Mouse (Mus musculus): ENCODE results near the gene St5. TPM values are rescaled to one million over a fixed set of nuclear protein-coding genes. Genes with fewer than 3 reads are reported as not detected.

St5 gene
- polyA plus RNA-seq, 1 experiment, result 123 TPM

DNA sequence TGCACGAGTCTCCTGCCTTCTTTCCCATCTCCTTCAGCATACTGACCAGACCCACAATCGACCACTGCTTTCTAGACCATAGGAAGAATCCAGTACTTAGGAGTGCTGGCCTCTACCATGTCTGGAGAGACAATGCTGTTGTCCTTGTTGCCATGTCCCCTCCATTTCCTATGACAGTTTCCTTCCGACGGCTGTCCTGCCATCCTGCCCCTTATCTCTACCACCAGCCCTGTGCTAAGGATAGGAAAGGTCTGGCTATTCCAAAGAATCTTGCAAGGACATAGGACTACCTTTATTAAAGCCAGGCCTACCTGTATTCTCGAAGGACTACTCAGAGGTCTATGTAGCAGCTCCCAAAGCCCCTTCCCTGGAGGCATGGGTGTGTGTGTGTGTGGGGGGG is 171.9 kb downstream of the St5 start:
- no peak overlapping the region for H3K4me3 ChIP-seq (replicated peaks; ENCODE audit: extremely low read depth, low read depth, low read length)
- peaks cover 17% of the 10 kb centered on the region for H3K4me1 ChIP-seq (ENCODE audit: control insufficient read depth, insufficient read depth, low read length)
- DNase-seq, result no peak
- WGBS, result 44% methylated on average over 5 of the region's 5 CpGs
- TF ChIP-seq POLR2A (IDR thresholded peaks at IDR 0.05; ENCODE audit: borderline replicate concordance, extremely low read depth, low read depth, low read length), result no peak
- TF ChIP-seq CTCF (IDR thresholded peaks at IDR 0.05; ENCODE audit: insufficient read depth, low read length), result no peak

DNA sequence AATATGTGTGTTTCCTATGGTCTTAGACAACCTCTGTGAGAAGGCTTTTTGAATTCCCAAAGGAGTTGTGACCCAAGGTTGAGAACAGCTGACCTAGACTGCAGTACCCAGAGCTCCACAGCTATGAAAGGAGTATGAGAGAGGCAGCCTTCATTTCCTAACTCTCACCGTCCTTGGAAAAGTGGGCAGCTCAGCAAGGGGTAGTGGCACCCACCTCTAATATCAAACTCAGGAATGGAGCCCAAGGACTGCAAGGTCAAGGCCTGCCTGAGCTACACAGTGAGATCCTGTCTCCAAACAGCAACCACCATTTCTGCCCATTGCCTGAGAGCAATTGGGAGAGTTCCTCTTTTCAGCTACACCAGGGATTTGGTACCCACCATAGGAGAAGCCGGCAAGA is 173.7 kb downstream of the St5 start:
- DNase-seq, result no peak
- Histone ChIP-seq H3K4me1 (ENCODE audit: control insufficient read depth, insufficient read depth, low read length) (peaks cover 17% of the 10 kb centered on the region), H3K4me3 (replicated peaks; ENCODE audit: extremely low read depth, low read depth, low read length) (no peak overlapping the region)
- TF ChIP-seq CTCF (IDR thresholded peaks at IDR 0.05; ENCODE audit: insufficient read depth, low read length) (no peak), POLR2A (IDR thresholded peaks at IDR 0.05; ENCODE audit: borderline replicate concordance, extremely low read depth, low read depth, low read length) (no peak)
- WGBS, result 64% methylated on average over 2 of the region's 2 CpGs

DNA sequence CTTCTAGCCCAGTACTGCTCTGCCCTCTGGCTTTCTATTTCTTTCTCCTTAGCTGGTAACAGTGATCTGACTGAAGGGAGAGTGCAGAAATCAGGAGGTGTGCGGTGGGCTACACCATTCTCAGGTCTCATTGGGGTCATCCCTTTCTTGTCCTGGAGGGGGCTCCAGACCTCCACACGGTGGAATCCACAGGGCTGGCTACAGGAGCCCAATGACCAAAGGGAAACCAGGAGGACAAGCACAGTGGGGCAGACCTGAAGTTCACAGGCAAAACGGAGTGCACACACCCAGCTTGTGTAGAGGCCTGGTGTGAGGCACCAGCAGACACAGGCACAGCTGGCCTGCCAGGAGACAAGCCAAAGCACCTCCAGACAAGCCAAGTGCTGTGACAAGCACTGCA is 175.0 kb downstream of the St5 start:
- peak; percentile 65 for TF ChIP-seq CTCF (IDR thresholded peaks at IDR 0.05; ENCODE audit: insufficient read depth, low read length)
- TF ChIP-seq POLR2A (IDR thresholded peaks at IDR 0.05; ENCODE audit: borderline replicate concordance, extremely low read depth, low read depth, low read length), result no peak
- WGBS, result 19% methylated on average over 3 of the region's 3 CpGs
- peak; percentile 47 for DNase-seq
- H3K4me1 ChIP-seq (ENCODE audit: control insufficient read depth, insufficient read depth, low read length), result peaks cover 26% of the 10 kb centered on the region
- no peak overlapping the region for H3K4me3 ChIP-seq (replicated peaks; ENCODE audit: extremely low read depth, low read depth, low read length)

DNA sequence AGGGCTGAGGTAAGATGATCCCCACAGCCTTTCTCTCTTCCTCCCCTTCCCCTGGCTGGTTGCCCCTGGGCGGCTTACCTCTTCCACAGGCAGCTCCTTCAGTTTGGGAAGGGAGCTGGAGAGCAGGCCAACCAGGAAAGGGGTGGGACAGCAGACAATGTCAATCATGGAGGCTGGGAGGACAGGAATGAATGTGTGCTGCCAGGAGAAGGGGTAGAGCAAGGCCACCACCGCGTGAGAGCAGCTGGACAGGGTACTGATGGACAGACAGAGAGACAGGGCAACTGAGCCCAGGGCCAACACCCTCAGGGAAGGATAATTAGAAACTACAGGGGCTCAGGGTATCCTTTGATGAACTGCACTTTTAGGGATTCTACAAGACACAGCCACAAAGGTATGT is 175.9 kb downstream of the St5 start:
- no peak for TF ChIP-seq POLR2A (IDR thresholded peaks at IDR 0.05; ENCODE audit: borderline replicate concordance, extremely low read depth, low read depth, low read length)
- no peak for TF ChIP-seq CTCF (IDR thresholded peaks at IDR 0.05; ENCODE audit: insufficient read depth, low read length)
- Histone ChIP-seq H3K4me1 (ENCODE audit: control insufficient read depth, insufficient read depth, low read length) (peaks cover 26% of the 10 kb centered on the region), H3K4me3 (replicated peaks; ENCODE audit: extremely low read depth, low read depth, low read length) (no peak overlapping the region)
- DNase-seq, result no peak
- 47% methylated on average over 3 of the region's 3 CpGs for WGBS

DNA sequence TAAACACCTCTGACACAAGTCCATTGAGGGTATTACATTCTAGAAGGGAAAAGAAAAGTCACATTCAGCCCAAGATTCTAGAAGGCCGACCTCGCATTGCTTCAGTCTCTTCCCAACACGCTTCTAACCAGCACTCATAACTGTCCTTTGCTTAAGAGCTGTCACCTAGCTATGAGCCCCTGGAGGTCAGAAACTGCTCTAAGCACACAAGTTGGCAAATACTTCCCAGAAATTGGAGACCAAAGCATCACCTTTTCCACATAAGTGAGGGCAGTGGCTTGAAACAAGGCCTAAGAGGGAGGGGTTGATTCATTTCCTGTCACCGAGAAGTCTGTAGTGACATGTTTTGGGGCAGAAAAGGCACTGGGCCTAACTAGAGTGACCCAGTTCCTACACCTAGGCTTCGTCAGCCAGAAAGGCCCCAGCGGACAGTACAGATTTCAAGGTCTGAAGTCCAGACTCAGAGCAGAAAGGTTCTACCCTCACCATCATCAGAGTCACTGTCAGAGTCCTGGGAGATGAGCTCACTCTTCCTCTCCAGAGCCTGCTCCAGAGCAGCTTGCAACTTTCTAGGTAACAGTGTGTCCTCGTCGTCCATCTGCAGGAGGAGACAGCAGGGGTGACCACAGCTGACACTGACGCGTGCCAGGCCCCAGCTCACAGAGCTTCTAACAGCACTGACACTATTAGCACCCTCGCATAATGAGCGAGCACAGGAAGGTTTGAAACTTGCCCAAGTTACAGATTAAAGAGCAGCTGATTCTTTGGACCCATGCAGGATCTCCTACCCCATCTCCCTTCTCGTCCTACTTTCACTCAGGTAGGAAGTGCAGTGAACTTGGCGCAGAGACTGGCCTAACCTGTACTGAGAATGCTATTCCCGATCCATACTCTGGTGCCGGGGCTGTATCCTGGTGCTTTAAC is 177.4 kb downstream of the St5 start:
- DNase-seq, result no peak
- TF ChIP-seq POLR2A (IDR thresholded peaks at IDR 0.05; ENCODE audit: borderline replicate concordance, extremely low read depth, low read depth, low read length) (no peak), CTCF (IDR thresholded peaks at IDR 0.05; ENCODE audit: insufficient read depth, low read length) (no peak)
- 67% methylated on average over 16 of the region's 16 CpGs for WGBS
- H3K4me1 ChIP-seq (ENCODE audit: control insufficient read depth, insufficient read depth, low read length), result peaks cover 17% of the 10 kb centered on the region
- H3K4me3 ChIP-seq (replicated peaks; ENCODE audit: extremely low read depth, low read depth, low read length), result no peak overlapping the region

GRCm38 (mm10) chr7:109524763-109525162 is 178.6 kb downstream of the St5 start:
- 66% methylated on average over 3 of the region's 3 CpGs for WGBS
- no peak for TF ChIP-seq CTCF (IDR thresholded peaks at IDR 0.05; ENCODE audit: insufficient read depth, low read length)
- TF ChIP-seq POLR2A (IDR thresholded peaks at IDR 0.05; ENCODE audit: borderline replicate concordance, extremely low read depth, low read depth, low read length), result no peak
- DNase-seq, result no peak

DNA sequence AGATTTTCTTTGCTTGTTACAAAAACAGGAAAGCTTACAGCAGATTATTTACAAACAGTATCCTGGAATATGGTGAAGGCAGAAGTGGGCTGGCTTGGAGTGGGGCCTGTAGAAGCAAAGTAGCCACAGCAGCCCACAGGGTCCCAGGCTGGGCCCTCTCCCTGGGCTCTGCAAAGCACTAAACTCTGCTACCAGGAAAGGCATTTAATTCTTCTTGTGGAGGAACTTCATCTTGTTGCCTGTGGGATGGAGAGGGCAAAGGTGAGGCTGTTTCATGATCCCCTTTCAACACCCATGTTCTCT is 179.0 kb downstream of the St5 start:
- Histone ChIP-seq H3K4me1 (ENCODE audit: control insufficient read depth, insufficient read depth, low read length) (peaks cover 13% of the 10 kb centered on the region), H3K4me3 (replicated peaks; ENCODE audit: extremely low read depth, low read depth, low read length) (no peak overlapping the region)
- TF ChIP-seq POLR2A (IDR thresholded peaks at IDR 0.05; ENCODE audit: borderline replicate concordance, extremely low read depth, low read depth, low read length), result no peak
- TF ChIP-seq CTCF (IDR thresholded peaks at IDR 0.05; ENCODE audit: insufficient read depth, low read length), result no peak
- no peak for DNase-seq

More at GRCm38 (mm10) chr7:109524763-109525162, 178.6 kb downstream of the St5 start:
- Histone ChIP-seq H3K4me1 (ENCODE audit: control insufficient read depth, insufficient read depth, low read length) (peaks cover 14% of the 10 kb centered on the region), H3K4me3 (replicated peaks; ENCODE audit: extremely low read depth, low read depth, low read length) (no peak overlapping the region)

DNA sequence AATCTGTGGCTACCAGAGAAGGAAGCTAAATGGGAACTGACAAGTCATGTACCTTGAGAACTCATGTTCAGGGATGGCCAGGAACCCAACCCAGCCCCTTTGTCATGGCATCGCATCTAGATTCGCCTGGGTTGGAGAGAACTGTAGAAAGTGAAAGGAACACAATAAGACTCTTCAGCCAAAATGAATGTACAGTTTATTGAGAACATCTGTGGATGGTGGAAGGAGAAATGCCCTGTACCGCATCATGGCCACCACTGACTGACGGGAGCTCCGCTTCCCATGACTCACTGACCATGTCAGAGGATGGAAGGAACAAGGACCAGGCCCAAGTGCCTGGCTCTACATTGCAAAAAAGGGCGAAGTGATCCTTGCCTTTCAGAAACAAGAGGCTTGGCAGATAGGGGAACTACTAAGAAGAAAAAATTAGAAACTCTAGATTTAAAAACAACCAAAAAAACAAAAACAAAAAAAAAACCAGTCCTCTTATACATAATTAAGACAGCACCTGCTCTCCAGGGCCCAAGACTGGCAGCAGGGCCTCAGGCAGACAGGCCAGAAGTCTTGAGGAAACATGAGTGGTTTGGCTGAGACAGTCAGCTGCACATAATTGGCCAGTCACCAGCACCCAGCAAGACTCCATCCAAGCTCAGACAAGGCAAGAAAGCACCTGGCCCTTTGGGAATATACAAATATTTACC is 179.5 kb downstream of the St5 start:
- 76% methylated on average over 6 of the region's 6 CpGs for WGBS
- TF ChIP-seq CTCF (IDR thresholded peaks at IDR 0.05; ENCODE audit: insufficient read depth, low read length), result no peak
- peak; percentile 13; the same call in 1 of the 2 replicates for TF ChIP-seq POLR2A (IDR thresholded peaks at IDR 0.05; ENCODE audit: borderline replicate concordance, extremely low read depth, low read depth, low read length)

GRCm38 (mm10) chr7:109523304-109523703 is 180.1 kb downstream of the St5 start:
- 62% methylated on average over 2 of the region's 2 CpGs for WGBS

More for the DNA sequence above, 179.5 kb downstream of the St5 start:
- peaks cover 13% of the 10 kb centered on the region for H3K4me1 ChIP-seq (ENCODE audit: control insufficient read depth, insufficient read depth, low read length)
- no peak overlapping the region for H3K4me3 ChIP-seq (replicated peaks; ENCODE audit: extremely low read depth, low read depth, low read length)
- DNase-seq, result no peak

More at GRCm38 (mm10) chr7:109523304-109523703, 180.1 kb downstream of the St5 start:
- H3K4me1 ChIP-seq (ENCODE audit: control insufficient read depth, insufficient read depth, low read length), result peaks cover 10% of the 10 kb centered on the region
- no peak for DNase-seq
- no peak for TF ChIP-seq CTCF (IDR thresholded peaks at IDR 0.05; ENCODE audit: insufficient read depth, low read length)
- no peak for TF ChIP-seq POLR2A (IDR thresholded peaks at IDR 0.05; ENCODE audit: borderline replicate concordance, extremely low read depth, low read depth, low read length)
- no peak overlapping the region for H3K4me3 ChIP-seq (replicated peaks; ENCODE audit: extremely low read depth, low read depth, low read length)
